Mouse (Mus musculus) heart, postnatal 0 days (tissue): ENCODE measurements around the gene Scyl1.

ENCODE experiments used
- CTCF ChIP-seq: IDR thresholded peaks from 2 replicates; pipeline ENCODE4 v1.5.1; 2016; ENCODE audit warnings: antibody characterized with exemption, control low read depth, low read depth
- EP300 ChIP-seq: IDR thresholded peaks from 2 replicates; pipeline ENCODE4 v1.6.1; 2016; ENCODE audit warnings: antibody characterized with exemption, low read depth

- TF ChIP-seq CTCF, result no peak
- no peak; the same call in 1 of the 2 replicates for TF ChIP-seq EP300
Observed at GRCm38 (mm10) chr19:5802787-5803040, 31.5 kb upstream of the Scyl1 start.
